Mouse (Mus musculus): Measurements from ENCODE around the gene Pafah1b2.

DNA sequence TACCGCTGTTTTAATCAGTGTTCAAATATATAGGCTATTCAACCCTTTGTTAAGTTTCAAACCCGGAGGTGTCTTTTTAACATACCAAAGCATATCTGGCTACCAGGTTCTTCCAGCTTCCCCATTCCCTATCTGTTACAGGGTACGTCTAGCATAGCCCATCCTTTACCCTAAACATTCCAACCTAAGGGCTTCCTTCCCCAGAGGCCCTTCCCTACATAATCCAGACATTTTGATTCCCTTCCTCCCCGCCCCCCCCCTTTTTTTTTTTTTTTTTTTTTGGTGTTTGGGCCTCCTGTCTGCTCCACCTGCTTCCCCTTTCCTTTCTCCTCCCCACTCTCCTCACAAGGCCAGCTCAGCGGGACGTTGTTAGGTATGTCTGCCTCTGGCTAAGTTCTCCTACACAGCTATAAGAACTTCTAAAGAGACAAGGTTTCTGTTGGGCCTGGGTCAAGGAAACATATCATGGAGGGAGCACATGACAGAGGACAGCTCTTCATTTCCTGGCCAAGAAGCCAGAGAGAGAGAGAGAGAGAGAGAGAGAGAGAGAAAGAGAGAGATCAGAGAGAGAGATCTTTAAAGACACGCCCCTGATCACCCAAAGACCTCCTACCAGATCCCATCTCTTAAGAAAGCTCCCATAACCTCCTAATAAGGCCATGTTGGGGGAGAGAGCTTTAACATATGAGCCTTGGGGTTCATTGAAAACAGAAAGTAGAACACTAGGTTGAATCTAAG, 3.4 kb downstream of the Pafah1b2 start:
- TF ChIP-seq CTCF (IDR thresholded peaks at IDR 0.05; ENCODE audit: borderline replicate concordance, extremely low read depth, insufficient read depth, insufficient read length) (no peak), POLR2A (IDR thresholded peaks at IDR 0.05; ENCODE audit: borderline replicate concordance, extremely low read depth, insufficient read depth, insufficient read length, poor library complexity, severe bottlenecking) (no peak)
